Mouse (Mus musculus) neutrophil, adult 5-6 weeks (primary cell): ENCODE results near the gene Nudcd3. TPM values are rescaled to one million over a fixed set of nuclear protein-coding genes. Genes with fewer than 3 reads are reported as not detected.

ENCODE experiments used
- ATAC-seq: fragments of 151-379, 151-347 bp; 2 replicates; pipeline ENCODE4 v1.8.0; 2017; ENCODE audit warnings: mild to moderate bottlenecking, moderate TSS enrichment; ENCODE audit not compliant: insufficient number of reproducible peaks, poor library complexity, low FRiP score, severe bottlenecking; ENCODE audit errors: extremely low read depth
- total RNA-seq: library from RNA; stranded (forward); fragments of 200-1000 nt; gene quantifications from 2 replicates; pipeline ENCODE4 v1.2.3, GENCODE M21; 2017

Gene Nudcd3
- 38.5 and 39.4 TPM in 2 replicates for total RNA-seq

- ATAC-seq = peak; percentile 84
These were observed at the start of gene Nudcd3 for GRCm38 (mm10) chr11:6200087-6200569. TSS of gene Nudcd3 (minus strand) at chr11:6200415.

GRCm38 (mm10) chr11:6244707-6245106, 44.5 kb upstream of the Nudcd3 start:
- ATAC-seq = no peak

- no peak for ATAC-seq
These were observed 32.8 kb upstream of the Nudcd3 start for GRCm38 (mm10) chr11:6233025-6233424.

- no peak for ATAC-seq
These were observed 29.8 kb upstream of the Nudcd3 start, which contains the start of gene Npc1l1 for GRCm38 (mm10) chr11:6230012-6230411. TSS of gene Npc1l1 (minus strand) at chr11:6230143.

GRCm38 (mm10) chr11:6224541-6225229, 24.5 kb upstream of the Nudcd3 start:
- ATAC-seq = no peak

- ATAC-seq = no peak
These were observed 22.0 kb upstream of the Nudcd3 start for GRCm38 (mm10) chr11:6222187-6222586.

- ATAC-seq = no peak
These were observed 19.8 kb upstream of the Nudcd3 start for GRCm38 (mm10) chr11:6219967-6220366.

- ATAC-seq = no peak
These were observed 18.1 kb upstream of the Nudcd3 start for GRCm38 (mm10) chr11:6218189-6218896.

- ATAC-seq = no peak
These were observed 16.6 kb upstream of the Nudcd3 start for GRCm38 (mm10) chr11:6216834-6217233.

- ATAC-seq = no peak
These were observed 7.9 kb upstream of the Nudcd3 start for GRCm38 (mm10) chr11:6208158-6208557.

GRCm38 (mm10) chr11:6207090-6207489, 6.9 kb upstream of the Nudcd3 start:
- no peak for ATAC-seq

GRCm38 (mm10) chr11:6200570-6200969, 355 bp upstream of the Nudcd3 start:
- ATAC-seq = no peak

- no peak for ATAC-seq
These were observed 667 bp downstream of the Nudcd3 start, which contains the start of gene A730071L15Rik for GRCm38 (mm10) chr11:6199410-6200086. TSS of gene A730071L15Rik (plus strand) at chr11:6200029.

- ATAC-seq = no peak
These were observed 1.8 kb downstream of the Nudcd3 start for GRCm38 (mm10) chr11:6198449-6198848.

- no peak for ATAC-seq
These were observed 3.4 kb downstream of the Nudcd3 start for GRCm38 (mm10) chr11:6196780-6197179.

GRCm38 (mm10) chr11:6187878-6188277, 12.3 kb downstream of the Nudcd3 start:
- ATAC-seq = peak; percentile 84

GRCm38 (mm10) chr11:6187399-6187798, 12.8 kb downstream of the Nudcd3 start:
- ATAC-seq = no peak

- peak; percentile 53; the same call in 1 of the 2 replicates for ATAC-seq
These were observed 15.8 kb downstream of the Nudcd3 start for GRCm38 (mm10) chr11:6184202-6184935.

GRCm38 (mm10) chr11:6183246-6183645, 17.0 kb downstream of the Nudcd3 start:
- ATAC-seq = no peak
